Mouse (Mus musculus) brain, embryonic 14.5 days (tissue): ENCODE measurements around the gene Slc22a4. TPM values are rescaled to one million over a fixed set of nuclear protein-coding genes. Genes with fewer than 3 reads are reported as not detected.
A peak's percentile ranks its signal among the peaks of the same experiment; 100 is the strongest.

ENCODE experiments used
- DNase-seq: peaks from one replicate; pipeline ENCODE4 v3.0.0-alpha.2; 2011; ENCODE audit warnings: low read depth
- CTCF ChIP-seq: fragments of 200-500 bp; IDR thresholded peaks from 2 replicates; pipeline ENCODE4 v1.5.1; 2012; ENCODE audit warnings: inconsistent platforms, mild to moderate bottlenecking, moderate library complexity, borderline replicate concordance; ENCODE audit not compliant: insufficient read depth, insufficient read length; ENCODE audit errors: extremely low read depth
- POLR2A ChIP-seq: fragments of 200-500 bp; IDR thresholded peaks from 2 replicates; pipeline ENCODE4 v1.6.1; 2012; ENCODE audit warnings: mild to moderate bottlenecking, inconsistent platforms, borderline replicate concordance; ENCODE audit not compliant: poor library complexity, insufficient read depth, insufficient read length, severe bottlenecking; ENCODE audit errors: extremely low read depth
- polyA plus RNA-seq: library from polyadenylated mRNA; depleted of rRNA; stranded (reverse); fragments of >200 nt; gene quantifications from 2 replicates; pipeline ENCODE4 v1.2.3, GENCODE M21; 2012; rRNA removed

Gene Slc22a4
- polyA plus RNA-seq: 1.8 and 2.2 TPM in 2 replicates

DNA sequence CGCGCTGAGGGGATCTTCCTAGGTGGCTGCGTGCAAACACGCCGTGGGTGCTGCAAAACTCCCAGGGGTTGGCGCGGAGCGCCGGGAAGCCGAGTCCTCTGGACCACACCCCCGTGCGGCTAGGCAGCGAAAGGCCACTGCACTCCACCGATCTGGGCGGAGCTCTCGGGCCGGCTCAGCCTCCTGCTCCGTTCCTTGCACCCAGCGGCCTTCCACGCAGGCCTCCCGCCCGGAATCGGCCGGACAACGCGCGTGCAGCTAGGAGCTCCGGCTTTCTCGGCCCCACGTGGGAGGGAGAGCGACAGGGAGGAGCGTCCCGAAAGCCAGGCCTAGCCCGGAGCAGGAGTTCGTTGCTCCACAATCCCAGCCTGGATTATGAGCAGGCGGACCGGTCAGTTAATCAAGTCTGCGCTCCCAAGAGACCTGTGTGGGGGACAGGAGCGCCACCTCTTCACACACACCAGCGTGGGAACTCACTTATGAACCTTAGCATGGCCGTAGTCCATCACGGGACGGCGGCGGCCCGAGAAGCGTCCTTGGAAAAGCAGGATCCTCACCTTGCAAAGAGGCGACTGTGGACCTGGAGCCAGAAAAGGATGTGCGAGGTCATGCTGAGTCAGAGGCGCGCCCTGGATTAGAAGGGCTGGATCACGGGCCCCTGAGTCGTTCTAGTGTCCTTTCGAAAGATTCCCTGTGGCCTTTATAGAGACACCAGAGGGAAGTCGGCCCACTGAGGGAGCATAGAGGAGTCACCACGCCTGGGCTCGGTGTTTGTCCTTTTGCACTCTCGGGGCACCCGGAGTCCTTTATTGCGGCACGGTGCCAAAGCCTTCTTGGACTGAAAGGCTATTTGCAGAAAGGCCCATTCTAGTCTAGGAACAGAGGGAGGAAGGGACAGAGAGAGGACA is at the start of gene Slc22a4:
Slc22a4 (minus strand) TSS at position 47 of the 908 bp plus-strand sequence.
- TF ChIP-seq POLR2A (no peak), CTCF (peak; percentile 25; the same call in 1 of the 2 replicates)
- DNase-seq: peak; percentile 74

DNA sequence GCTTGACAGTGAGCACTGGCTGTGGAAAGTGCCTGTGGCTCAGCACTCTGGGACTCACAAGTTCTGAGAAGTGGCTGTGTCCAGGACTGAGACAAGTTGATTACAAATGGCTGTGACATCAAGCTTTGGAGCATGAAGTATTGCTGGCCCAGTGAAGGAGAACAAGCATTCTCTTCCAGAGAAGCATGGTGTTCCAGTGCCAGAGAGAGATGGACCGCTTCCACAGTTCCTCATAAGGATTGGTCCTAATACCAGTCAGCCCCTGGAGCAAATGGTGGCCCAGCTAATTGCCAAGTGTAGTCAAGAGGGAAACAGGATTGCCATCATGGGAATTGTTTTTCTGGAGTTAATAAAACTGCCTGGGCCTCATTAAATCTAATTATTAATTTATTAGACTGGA is 48.2 kb upstream of the Slc22a4 start:
- TF ChIP-seq CTCF (no peak), POLR2A (no peak)
- DNase-seq: no peak

DNA sequence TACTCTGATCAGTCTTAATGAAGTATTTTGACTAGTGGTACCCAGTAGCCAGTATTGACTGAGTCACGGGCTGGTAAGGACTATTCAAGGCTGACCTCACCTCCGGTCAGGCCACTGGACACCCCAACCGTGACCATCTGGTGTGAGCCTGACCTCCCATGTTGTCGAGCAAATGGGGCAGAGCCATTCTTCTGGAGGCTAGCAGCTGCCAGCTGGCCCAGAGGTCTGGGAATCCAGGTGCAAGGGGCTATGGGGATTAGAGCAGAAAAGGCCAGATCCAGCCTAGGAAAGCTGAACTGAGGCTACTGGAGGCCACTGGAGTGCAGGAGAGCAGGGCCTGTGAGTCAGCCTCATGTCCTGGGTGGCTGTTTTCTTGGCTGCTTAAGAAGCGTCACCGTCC is 47.5 kb upstream of the Slc22a4 start:
- no peak for DNase-seq
- TF ChIP-seq CTCF (no peak), POLR2A (no peak)

DNA sequence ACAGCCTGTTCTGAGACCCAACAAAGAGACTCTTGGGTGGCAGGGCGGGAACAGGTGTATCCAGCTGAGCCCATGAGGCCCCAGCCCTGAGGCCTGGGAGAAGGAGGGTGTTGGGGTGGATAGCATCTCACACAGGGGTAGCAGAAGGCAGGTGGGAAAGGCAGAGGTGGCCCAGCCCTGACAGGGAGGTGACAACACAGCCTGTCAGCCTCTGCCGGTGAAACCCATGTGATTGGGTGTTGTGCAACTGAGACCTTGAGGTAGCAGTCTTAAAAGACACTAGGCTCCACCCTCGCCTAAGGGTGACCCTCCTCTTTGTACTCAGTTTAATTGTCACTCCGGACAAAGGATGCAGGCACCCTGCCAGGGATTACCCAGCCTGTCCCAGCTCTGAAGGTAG is 45.4 kb upstream of the Slc22a4 start:
- DNase-seq: no peak
- TF ChIP-seq POLR2A (no peak), CTCF (no peak)

DNA sequence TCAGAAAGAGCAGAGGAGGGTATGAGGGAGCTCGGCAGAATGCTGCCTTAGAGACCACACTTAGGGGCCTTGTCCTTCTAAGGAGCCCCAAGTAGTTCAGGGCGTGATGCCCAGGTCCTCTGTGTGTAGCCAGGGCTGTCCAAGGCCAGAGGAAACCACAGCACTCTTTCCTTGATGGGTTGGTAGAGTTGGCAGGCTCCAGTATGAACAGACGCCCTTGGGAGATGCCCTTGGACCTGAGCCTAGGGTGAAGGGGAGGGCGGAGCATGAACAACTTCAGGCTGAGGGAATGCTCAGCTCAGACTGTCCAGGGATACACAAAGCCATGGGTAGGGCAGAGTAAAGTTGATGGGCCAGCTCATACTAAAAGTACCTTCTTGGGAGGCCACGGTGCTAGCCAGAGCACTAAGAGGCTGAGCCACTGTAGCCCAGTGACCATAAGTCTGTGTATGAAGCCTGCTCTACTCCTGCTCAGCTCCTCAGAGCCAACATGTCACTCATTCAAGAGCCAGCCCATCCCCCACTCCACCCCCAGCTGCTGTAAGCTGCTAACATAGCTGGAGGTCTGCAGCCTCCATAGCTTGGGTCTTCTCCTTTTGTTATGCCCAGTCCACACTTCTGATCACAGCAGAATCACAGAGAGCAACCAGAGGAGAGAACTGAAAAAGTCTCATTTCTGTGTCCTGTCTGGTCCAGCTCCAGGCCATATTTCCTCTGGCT is 44.0 kb upstream of the Slc22a4 start:
- TF ChIP-seq CTCF (no peak), POLR2A (no peak)
- DNase-seq: no peak

DNA sequence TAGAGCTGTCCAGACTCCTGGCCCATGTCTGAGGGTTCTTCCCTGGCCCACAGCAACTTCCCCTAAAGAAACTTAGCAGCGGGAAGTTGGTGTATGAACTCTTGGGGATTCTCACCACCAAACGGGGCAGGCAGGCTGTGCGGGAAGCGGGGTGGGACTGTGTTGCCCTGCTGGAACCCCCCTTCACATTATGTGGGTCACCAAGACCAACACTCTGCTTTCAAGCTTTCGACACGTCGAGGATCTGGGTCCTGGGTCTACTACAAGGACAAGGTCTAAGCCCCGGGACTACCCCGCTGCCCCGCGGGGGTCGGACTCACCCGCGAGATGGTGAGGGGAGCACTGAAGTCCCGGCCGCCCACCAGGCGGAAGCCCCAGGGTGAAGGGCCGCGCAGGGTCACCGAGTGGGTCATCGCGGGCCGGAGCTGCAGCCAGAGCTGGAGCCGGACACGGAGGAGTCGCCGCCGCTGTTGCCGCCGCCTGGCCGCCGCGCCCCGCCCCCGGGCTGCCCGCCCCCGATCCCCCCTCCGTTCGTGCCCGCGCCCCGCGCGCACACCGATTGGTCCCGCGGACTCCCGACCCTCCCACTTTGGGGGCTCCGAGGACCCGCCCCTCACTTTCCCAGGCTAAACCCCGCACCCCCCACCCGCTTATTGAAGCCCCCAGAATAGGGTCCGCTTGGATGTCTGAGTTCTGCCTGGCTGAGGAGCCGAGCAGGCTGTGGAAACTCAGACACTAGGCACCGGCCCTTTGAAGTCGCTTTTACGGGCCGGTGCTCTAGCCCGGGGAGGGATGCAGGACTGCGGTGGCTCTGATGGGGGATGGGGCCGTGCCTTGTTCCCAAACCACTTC is 40.9 kb upstream of the Slc22a4 start, which contains the start of gene Pdlim4:
Pdlim4 (minus strand) TSS at position 495 of the 852 bp plus-strand sequence.
- TF ChIP-seq CTCF (no peak), POLR2A (peak; percentile 44)
- DNase-seq: peak; percentile 82

DNA sequence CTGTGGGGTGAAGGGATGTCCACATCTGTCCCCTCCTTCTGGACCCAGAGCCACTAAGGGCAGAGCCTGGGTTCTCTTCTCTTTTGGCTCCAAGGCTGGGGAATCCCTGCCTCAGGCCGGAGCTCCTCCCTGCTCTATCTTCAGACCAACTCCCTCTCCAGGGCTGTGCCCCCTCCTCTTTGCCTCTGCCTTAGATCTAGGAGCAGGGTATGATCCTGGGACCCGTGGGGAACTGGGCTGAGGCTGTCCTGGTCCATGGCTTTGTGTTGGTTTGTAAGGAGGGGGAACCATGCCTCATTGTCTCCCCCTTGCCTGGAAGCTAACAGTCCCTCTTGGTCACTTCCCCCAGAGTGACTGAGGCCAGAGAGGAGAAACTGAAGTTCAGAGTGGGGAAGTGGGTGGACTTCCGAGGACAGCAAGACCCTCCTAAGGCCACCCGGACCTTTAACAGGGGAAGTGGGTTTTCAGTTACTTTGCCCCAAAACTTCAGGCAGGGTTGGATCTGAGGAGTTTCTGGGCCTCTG is 40.2 kb upstream of the Slc22a4 start:
- no peak for DNase-seq
- TF ChIP-seq CTCF: no peak
- no peak for TF ChIP-seq POLR2A

- DNase-seq: peak; percentile 44
- TF ChIP-seq POLR2A (no peak), CTCF (no peak)
These were observed 39.6 kb upstream of the Slc22a4 start for GRCm38 (mm10) chr11:54067318-54067995.

DNA sequence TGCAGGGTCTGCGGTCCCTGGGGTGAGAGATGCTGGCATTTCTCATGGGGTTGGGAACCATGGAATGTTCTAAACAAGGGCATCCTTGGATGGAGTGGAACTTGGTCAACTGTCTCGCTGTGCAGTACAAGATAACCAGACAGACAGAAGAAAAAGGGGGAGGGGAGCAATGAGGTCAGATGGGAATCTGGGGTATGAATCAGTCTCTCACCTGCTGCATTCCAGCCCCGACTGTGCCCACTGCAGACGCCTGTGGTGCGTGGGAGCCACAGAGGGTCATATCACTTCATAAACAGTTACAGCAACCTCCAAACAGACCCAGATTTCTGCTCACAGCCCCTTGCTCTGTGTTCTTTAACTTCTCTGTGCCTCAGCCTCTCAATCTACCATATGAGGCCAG is 38.5 kb upstream of the Slc22a4 start:
- TF ChIP-seq POLR2A: no peak
- TF ChIP-seq CTCF: no peak
- DNase-seq: no peak

DNA sequence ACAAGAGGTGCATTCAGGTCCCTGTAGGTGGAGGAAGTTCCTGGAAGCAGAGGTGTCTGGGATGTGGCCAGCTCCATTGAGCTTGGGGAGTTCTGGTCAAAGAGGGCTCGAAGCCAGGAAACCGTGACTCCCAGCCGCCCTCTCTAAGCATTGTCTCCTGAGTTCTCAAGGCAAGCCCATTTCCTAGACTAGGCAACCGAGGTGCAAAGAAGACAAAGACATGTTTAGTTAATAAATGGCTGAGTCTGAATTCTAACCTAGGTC is 38.0 kb upstream of the Slc22a4 start:
- DNase-seq: no peak
- TF ChIP-seq POLR2A: no peak
- TF ChIP-seq CTCF: no peak

DNA sequence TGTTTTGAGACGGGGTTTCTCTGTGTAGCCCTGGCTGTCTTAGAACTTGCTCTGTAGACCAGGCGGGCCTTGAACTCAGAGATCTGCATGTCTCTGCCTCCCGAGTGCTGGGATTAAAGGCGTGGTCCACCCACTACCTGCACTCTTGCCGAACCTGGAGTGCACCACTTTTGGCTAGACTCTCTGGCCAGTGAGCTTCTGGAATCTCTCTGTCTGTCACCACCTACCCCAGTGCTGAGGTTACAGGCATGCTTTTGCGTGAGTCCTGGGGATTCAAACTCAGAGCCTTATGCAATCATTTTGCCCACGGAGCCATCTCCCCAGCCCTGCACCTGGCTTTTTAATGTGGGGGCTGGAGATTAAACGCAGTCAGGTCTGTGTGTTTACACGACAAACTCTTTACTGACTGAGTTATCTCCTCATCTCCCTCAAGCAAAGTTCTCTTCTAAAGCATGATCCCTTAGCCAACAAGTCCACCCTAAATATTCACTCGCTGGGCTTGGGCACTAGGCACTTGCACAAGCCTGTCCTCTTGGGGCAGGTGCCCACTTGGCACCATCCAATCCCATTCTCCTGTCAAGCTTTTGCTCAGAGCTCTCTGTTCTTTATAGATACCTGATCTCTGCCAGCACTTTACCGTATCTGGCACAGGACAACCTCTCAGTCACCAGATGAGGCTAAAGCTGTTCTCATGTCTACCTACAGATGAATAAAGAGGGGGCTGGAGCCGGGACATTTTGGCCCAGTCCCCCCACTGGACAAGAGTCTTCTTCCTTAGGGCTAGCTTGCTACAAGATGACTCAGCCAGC is 37.4 kb upstream of the Slc22a4 start:
- no peak for DNase-seq

DNA sequence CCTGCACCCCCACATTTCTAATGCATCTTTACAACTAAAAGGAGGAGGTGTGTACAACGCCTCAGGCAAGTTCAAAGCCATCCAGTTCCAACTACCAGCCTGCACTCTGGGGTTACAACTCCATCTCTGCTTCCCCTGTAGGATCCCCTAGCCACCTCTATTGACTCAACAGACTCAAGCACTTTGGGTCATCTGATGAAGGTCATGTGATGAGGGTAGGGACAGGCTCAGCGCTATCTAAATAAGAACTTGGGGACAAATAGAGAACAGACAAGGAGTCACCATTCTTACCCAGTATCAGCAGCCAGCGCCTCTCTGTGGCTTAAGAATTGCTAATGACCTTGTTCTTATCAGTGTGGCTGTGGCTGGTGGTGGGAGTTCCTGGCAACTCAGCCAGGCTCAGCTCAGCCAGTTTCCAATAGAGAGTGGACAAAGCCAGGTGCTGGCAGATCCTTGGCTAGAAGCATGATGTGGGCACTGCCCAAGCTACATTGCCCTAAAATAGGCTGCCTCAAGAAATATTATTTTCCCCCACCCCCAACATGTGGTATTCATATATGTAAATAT is 36.6 kb upstream of the Slc22a4 start:
- no peak for TF ChIP-seq CTCF
- no peak for TF ChIP-seq POLR2A
- DNase-seq: no peak

More for the DNA sequence above, 37.4 kb upstream of the Slc22a4 start:
- no peak for TF ChIP-seq POLR2A
- TF ChIP-seq CTCF: no peak

- no peak for DNase-seq
- no peak for TF ChIP-seq POLR2A
- no peak for TF ChIP-seq CTCF
These were observed 35.5 kb upstream of the Slc22a4 start for GRCm38 (mm10) chr11:54063472-54063775.
